Mouse (Mus musculus): ENCODE results near the gene Pakap.

Gene Pakap

DNA sequence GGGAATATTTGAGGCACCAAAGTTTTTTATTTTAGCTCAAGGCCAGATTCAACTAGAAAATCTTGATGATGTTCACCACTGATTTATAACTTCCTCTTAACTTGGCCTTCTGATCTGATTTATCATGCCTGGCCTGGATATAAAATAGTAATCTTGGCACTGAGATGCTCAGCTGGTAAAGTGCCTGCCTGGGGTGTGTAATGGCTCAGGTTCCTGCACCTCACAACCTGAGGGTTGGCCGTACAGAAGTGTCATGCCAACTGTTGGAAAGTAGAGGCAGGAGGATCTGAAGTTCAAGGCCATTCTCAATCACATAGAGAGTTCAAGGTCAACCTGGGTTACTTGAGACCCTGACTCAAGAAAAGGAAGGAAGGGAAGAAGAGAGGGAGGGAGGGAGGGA lies 57.3 kb downstream of the Pakap start:
- DNase-seq (ENCODE audit: low spot score), result no peak

GRCm38 (mm10) chr4:57625756-57626155 lies 57.8 kb downstream of the Pakap start:
- DNase-seq (ENCODE audit: low spot score), result no peak

DNA sequence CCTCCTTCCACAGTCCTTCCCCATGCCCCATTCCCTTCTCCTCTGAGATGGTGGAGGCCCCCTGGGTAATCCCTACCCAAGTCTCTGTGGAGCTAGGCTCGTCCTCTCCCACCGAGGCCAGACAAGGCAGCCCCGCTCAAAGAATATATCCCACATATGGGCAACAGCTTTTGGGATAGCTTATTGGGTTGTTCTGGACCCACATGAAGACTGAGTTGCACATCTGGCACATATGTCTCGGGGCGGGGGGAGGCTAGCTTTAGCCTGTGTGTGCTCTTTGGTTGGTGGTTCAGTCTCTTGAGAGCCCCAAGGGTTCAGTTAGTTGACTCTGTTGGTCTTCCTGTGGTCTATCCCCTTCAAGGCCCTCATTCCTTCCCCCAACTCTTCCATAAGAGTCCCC lies 58.9 kb downstream of the Pakap start:
- DNase-seq (ENCODE audit: low spot score), result no peak

DNA sequence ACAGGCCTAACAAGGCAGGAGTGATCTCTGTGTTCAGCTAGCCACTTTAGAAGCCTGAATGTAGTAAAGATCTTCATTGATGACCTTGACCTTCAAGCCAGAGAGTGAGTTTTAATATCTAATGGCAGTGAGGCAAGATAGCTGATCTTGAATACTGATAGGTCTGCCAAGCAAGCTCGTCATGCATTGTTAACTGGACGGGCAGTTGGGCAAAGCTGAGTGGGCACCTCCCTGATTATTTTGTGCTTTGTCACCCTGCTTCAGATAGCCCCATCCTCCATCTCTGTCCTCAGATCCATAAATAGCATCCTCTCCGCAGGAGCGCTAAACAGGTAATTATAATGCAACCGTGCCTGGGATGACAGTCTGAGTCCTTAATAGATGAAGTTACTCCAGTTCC lies 64.4 kb downstream of the Pakap start:
- no peak for DNase-seq (ENCODE audit: low spot score)

DNA sequence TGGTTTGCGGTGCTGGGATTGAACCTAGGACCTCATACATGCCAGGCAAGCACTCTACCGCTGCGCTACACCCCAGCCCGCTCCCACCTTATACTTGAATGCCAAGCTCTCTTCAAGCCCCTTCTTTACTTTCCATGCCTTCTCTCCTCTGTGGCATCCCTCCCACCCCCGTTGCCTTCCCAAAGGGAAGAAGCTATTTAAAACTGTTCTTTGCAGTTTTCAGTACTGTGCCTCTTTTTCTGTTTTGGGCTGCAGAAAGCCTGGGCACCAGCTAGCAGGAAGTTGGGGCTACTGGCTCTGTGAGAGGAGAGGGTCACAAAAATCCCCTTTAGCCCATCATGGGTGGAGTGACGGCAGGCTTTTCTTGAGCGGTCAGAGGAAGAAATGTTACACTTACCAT lies 65.1 kb downstream of the Pakap start:
- DNase-seq (ENCODE audit: low spot score), result no peak

GRCm38 (mm10) chr4:57634956-57635355 lies 67.0 kb downstream of the Pakap start:
- no peak for DNase-seq (ENCODE audit: low spot score)

- DNase-seq (ENCODE audit: low spot score), result no peak
Observed at GRCm38 (mm10) chr4:57636782-57637482, 69.0 kb downstream of the Pakap start.

- DNase-seq (ENCODE audit: low spot score), result no peak
Observed at GRCm38 (mm10) chr4:57637636-57638386, 69.8 kb downstream of the Pakap start.

GRCm38 (mm10) chr4:57638941-57639340 lies 71.0 kb downstream of the Pakap start:
- no peak for DNase-seq (ENCODE audit: low spot score)

DNA sequence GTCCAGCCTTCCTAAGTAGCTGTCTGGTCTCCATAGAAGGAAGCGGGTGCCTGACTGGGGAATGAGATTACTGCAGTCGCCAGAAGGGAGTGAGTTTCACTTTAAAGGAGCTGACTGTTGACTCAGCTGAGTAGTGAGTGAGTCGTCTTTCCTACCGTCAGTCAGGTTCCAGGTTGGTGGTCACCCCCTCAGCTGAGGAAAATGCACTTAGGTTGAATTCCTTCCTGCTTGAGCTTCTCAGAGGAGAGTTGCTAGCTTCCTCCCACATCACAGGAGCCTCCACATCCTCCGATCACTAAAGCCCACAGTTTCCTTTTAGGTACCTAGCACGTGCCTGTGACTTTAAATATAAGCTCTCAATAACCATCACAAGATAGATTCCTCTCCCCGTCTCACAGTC lies 72.2 kb downstream of the Pakap start:
- no peak for DNase-seq (ENCODE audit: low spot score)

GRCm38 (mm10) chr4:57640971-57641370 lies 73.0 kb downstream of the Pakap start:
- no peak for DNase-seq (ENCODE audit: low spot score)

DNA sequence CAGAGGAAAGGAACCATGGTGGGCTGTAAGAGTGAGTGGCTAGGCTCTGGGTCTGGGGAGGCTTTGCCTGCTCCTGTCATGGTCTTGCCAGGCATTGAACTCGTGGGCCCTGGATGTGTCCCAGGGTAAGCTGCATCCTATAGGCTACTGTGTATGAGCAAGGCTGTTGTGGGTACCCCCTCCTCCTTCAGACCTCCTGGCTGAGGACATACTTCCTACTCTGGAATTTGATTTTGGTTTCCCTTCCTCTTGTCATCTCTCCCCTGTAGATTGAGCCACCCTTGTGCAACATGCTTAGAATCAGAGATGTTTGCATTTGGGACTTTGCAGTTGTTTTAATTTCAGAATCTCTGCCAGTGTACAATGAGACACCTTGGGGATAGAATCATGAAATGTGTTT lies 83.0 kb downstream of the Pakap start:
- DNase-seq (ENCODE audit: low spot score), result no peak

GRCm38 (mm10) chr4:57651547-57651946 lies 83.6 kb downstream of the Pakap start:
- DNase-seq (ENCODE audit: low spot score), result no peak

- no peak for DNase-seq (ENCODE audit: low spot score)
Observed at GRCm38 (mm10) chr4:57652185-57652904, 84.4 kb downstream of the Pakap start.

- DNase-seq (ENCODE audit: low spot score), result no peak
Observed at GRCm38 (mm10) chr4:57655966-57656365, 88.0 kb downstream of the Pakap start.

- no peak for DNase-seq (ENCODE audit: low spot score)
Observed at GRCm38 (mm10) chr4:57656388-57656787, 88.4 kb downstream of the Pakap start.

GRCm38 (mm10) chr4:57656861-57657260 lies 88.9 kb downstream of the Pakap start:
- DNase-seq (ENCODE audit: low spot score), result no peak

DNA sequence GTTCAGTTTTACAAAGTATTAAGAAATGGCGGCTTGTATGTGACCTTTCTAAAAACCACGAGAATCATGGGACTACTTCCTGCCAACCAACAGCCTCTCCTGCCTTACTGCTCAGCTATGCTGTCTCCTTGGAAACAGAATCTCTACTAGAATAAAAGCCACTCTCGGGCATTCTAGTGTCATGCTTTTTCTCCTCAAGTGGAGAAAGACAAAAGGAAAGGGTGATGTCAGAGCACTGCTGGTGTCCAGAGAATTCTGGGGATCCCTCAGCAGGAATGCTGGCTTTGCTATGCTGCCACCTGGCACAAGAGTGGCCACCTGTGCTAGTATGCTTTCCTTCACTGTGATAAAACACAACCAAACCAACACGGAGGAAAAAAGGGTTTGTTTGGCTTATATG lies 92.5 kb downstream of the Pakap start:
- no peak for DNase-seq (ENCODE audit: low spot score)

GRCm38 (mm10) chr4:57666101-57666500 lies 98.1 kb downstream of the Pakap start:
- DNase-seq (ENCODE audit: low spot score), result no peak

GRCm38 (mm10) chr4:57670813-57671469 lies 103.0 kb downstream of the Pakap start:
- no peak for DNase-seq (ENCODE audit: low spot score)

DNA sequence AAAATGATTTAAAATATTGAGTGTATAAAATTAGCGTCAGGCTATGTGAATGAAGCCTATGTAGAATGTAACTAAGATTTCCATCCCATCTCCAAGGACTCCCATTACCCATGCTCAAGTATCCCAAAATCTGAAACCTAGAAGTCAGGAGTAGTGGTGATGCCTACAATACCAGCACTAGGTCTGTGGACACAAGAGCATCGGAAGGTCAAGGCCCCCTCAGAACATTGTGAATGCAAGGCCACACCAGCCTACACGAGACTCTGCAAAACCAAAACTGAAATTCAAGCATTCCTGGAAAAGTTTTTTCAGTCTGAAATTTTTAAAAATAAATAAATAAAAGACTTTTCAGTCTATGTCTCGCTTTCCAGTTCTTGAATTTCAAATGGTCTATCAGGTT lies 104.6 kb downstream of the Pakap start:
- DNase-seq (ENCODE audit: low spot score), result no peak

Data from ovary, adult 18-20 months (tissue).